Mouse (Mus musculus) gastrocnemius, postnatal 4 days (tissue): ENCODE measurements around the gene Plppr2. TPM values are rescaled to one million over a fixed set of nuclear protein-coding genes. Genes with fewer than 3 reads are reported as not detected.
A peak's percentile ranks its signal among the peaks of the same experiment; 100 is the strongest.

ENCODE experiments used
- DNase-seq, 2 experiments: peaks; one replicate each; pipeline ENCODE4 v3.0.0; 2021 to 2022; ENCODE audit warnings: low spot score in 2 of 2, mixed read lengths in 2 of 2
- total RNA-seq, 2 experiments: library from RNA; stranded (reverse); gene quantifications; 2 replicates each; pipeline ENCODE4 v1.2.3; 2021

The Plppr2 gene
- total RNA-seq, 2 experiments from 2014 or later = 4.4 to 4.8 TPM

- no peak for DNase-seq
These were observed 7.6 kb upstream of the Plppr2 start for GRCm38 (mm10) chr9:21929208-21929607.

DNA sequence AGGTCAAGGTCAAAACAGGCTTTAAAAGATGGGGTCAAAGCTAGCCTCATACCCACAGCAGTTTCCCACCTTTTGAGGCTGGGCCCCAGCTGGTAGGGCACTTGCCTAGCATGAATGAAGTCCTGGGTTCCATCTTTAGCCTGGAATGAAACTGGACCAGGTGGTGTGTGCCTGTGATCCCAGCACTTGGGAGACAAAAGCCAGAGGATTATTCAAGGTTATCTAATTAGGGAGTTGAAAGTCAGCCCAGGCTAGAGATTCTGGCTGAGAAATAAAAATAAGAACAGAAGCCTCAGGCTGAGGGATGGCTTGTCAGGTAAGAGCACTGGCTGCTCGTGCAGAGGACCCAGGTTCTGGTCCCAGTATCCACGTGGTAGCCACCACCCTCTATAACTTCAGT is 4.8 kb upstream of the Plppr2 start:
- DNase-seq = no peak

DNA sequence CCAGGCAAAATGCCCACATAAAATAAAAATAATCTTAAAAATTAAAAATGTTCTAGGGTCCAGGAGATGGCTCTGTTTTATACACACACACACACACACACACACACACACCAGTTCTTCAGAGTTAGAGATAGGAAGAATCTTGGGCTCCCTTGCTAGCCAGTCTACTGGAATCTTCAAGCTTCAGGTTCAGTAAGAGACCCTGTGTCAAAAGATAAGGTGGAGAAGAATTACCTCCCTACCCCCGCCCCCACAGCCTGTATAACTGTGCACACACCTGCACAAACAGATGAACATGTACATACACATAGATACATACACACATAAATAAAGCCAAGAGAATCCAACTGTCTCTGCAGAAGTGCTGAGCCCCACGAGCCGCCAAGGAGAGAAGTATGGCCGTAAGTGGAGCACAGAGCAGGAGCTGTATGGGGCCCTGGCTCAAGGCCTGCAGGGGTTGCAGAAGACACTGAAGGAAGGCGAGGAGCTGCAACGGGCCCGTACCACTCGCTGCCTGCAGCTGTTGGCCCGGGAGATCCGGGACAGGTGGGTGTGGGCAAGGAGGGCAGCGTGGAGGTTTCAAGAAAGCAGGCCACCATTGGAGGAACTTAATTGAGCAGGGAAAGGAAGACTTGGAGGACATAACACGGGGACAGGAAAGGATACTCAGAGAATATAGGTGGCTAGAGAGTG is 4.2 kb upstream of the Plppr2 start:
- no peak for DNase-seq

DNA sequence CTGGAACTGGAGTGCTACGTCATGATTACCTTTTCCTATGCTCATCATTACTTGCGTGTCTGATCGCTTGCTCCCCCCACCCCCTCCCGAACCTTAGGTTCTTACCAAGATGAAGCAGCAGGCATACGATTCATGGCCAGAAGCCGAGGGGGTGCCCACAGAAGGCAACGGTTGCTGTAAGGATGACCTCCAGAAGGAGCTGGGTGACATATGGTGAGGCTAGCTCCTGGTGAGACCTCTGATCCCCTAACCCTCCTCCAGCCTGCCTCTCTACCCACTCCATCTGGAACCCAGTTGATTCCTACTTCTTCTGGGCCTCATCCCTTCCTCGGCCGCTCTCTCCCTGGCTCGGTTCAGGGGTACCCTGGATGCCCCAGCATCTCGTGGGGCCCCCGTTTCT is 2.8 kb upstream of the Plppr2 start:
- DNase-seq = no peak

- DNase-seq = no peak
These were observed 1.2 kb upstream of the Plppr2 start for GRCm38 (mm10) chr9:21935466-21936131.

- DNase-seq = no peak
These were observed 910 bp downstream of the Plppr2 start for GRCm38 (mm10) chr9:21937711-21938175.

DNA sequence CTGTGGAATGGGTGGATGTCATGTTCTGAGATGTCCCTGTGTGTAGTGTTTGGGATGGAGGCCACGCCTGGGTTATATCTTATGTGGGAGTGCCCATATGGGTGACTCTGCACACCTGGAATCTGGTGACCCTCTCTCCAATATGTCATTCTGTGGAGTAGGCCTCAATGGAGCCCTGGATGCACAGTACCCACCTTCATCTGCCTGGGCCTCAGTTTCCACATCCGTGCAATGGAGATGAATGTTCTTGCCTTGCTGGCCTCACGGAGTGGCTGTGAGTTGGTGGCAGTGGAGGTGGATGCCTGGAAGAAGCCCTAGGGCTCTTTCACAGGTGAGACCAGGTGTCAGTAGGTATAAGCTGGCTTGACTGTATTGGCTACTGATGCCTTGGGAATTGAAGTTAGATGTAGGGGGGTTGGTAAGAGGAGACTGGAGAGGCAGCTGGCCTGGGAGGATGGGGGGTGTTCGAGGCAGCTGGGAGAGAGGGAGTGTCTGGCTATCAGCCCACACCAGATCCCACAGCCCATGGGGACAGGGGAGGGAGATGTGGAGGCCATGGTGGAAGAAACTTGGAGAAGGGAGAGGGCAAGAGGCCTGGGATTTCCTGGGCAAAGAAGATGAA is 1.5 kb downstream of the Plppr2 start:
- no peak for DNase-seq

GRCm38 (mm10) chr9:21943046-21943445 is 6.2 kb downstream of the Plppr2 start:
- DNase-seq = no peak

- no peak for DNase-seq
These were observed 6.8 kb downstream of the Plppr2 start for GRCm38 (mm10) chr9:21943638-21944037.

DNA sequence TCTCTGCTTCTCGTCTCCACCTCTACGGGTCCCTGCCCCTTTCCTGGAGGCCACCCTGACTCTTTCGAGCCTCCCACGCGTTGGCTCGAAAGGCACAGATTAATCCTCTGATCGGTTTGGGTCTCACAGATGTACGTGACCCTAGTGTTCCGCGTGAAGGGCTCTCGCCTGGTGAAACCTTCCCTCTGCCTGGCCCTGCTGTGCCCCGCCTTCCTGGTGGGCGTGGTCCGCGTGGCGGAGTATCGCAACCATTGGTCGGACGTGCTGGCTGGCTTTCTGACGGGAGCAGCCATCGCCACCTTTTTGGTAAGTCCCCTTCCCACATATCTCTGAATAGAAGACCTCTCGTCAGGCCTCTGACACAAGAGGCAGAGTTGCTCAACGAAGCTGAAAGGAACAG is 7.4 kb downstream of the Plppr2 start:
- no peak for DNase-seq

- DNase-seq = no peak
These were observed 10.8 kb downstream of the Plppr2 start for GRCm38 (mm10) chr9:21947540-21948130.

- no peak for DNase-seq
These were observed 11.3 kb downstream of the Plppr2 start for GRCm38 (mm10) chr9:21948146-21948545.

- no peak for DNase-seq
These were observed 12.0 kb downstream of the Plppr2 start for GRCm38 (mm10) chr9:21948790-21949189.

GRCm38 (mm10) chr9:21950322-21950721 is 13.5 kb downstream of the Plppr2 start:
- peak; percentile 52 to 68 for DNase-seq

DNA sequence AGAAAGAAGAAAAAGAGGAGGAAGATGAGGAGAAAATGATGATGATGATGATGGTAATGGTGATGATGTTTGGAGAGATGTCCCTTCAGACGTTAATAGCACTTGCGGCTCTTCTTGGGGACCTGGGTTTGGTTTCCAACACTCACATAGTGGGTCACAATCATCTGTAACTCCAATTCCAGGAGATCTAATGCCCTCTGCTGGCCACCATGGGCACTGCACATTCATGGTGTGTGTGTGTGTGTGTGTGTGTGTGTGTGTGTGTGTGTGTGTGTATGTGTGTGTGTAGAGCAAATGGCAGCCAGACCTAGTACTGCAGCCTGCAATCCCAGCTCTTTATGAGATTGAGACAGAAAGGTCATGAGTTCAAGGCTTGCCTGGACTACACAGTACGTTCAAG is 15.1 kb downstream of the Plppr2 start:
- no peak for DNase-seq

DNA sequence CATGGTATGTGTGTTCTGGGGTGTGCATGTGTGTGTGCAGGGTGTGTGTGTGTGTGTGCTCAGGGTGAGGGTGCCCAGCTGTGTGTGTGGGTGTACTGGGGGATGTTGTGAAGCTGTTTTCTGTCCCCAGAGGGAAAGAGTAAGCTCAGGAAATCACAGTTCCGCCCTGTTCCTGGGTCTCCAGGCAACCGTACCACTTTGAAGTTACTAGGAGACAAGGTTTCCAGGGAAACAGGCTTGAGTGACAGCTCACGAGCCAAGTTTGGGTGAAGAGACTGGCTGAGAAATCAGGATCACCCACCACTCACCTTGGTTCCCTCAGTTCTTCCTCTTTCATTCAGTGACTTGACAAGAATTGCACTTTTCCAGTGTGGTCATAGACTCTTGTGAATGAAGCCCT is 16.8 kb downstream of the Plppr2 start:
- DNase-seq = no peak

DNA sequence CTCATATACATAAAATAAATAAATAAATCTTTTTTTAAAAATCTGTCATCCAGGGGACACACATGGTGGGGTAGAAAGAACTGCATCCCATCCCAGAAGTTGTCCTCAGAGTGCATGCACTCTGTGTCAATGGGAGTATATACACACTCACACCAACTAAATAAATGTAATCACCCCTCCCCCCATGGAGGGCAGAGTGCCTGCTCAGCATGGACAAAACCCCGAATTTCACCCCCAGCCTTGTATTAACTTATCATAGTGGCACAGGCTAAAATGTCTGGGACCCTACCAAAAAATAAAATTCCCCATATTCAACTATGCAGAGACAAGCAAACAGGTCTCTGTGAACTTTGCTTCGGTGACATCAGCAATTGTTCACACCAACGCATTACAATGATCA is 17.8 kb downstream of the Plppr2 start:
- no peak for DNase-seq

DNA sequence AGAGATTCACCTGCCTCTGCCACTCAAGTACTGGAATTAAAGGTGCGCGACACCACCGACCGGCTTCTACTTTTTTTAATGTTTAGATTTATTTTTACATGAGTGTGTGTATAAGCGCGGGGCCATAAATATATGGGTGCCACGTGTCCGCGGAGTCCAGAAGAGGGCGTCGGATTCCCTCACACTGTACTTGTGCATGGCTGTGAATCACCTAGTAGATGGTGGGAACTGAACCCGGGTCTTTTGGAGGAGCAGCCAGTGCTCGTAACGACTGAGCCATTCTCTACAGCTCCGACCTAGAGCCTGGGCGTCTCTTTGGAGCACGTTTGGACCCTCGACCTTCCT is 18.4 kb downstream of the Plppr2 start:
- no peak for DNase-seq

GRCm38 (mm10) chr9:21955570-21956281 is 18.9 kb downstream of the Plppr2 start, which contains the start of gene Swsap1:
TSS of gene Swsap1 (plus strand) at chr9:21955755.
- peak; percentile 88 to 97 for DNase-seq

GRCm38 (mm10) chr9:21958372-21958771 is 21.5 kb downstream of the Plppr2 start:
- DNase-seq = no peak

DNA sequence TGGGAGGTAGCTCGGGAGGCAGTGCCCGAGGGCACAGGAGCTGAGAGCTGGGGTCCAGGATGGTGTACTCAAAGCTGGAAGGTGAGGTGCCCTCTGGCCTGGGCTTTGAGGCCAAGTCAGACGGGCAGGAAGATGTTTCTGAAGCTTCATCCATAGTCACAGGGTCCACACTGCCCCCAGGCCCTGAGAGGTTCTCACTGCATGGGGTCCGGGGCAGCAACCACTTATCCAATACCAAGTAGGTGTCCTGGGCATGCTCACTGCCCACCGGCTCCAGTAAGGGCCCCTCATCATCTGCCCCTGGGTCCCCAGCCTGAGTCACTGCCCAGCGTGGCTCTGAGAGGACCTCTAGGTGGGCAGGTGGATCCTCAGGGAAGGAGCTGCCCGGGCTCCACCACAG is 22.4 kb downstream of the Plppr2 start:
- no peak for DNase-seq
